Mouse (Mus musculus): ENCODE data around the gene Prox1. TPM values are rescaled to one million over a fixed set of nuclear protein-coding genes. Genes with fewer than 3 reads are reported as not detected.

Gene Prox1
- total RNA-seq, 1 experiment, result 0.18 TPM

GRCm38 (mm10) chr1:190176961-190177360 is 6.4 kb upstream of the Prox1 start:
- H3K4me1 ChIP-seq (ENCODE audit: control insufficient read depth in 2 of 2, insufficient read depth in 2 of 2, low read length in 2 of 2, poor library complexity in 1 of 2), result no peaks in the 10 kb centered on the region; a peak in 1 of 4 replicates
- no peak overlapping the region for H3K4me3 ChIP-seq (ENCODE audit: insufficient read depth in 1 of 2, low read depth in 1 of 2, low read length in 2 of 2, poor library complexity in 1 of 2, severe bottlenecking in 1 of 2)
- in situ Hi-C loops (cut with MboI; ENCODE audit: low sequenced_read_pairs in 2 of 2, unreplicated experiment in 2 of 2), result loop anchor here in 1 of 2 experiments (10.0 kb wide), 1 partner anchor 452 kb away; the partner anchor contains the start of gene Ptpn14
- no peaks in the 10 kb centered on the region for H3K9me3 ChIP-seq (ENCODE audit: control insufficient read depth, insufficient read depth, low read depth, low read length)
- no peak overlapping the region for H3K9ac ChIP-seq (ENCODE audit: insufficient read depth, low read depth, low read length, poor library complexity, severe bottlenecking)
- TF ChIP-seq ZC3H11A (IDR thresholded peaks at IDR 0.05; ENCODE audit: borderline replicate concordance, low read depth, low read length) (no peak), ZNF384 (IDR thresholded peaks at IDR 0.05; ENCODE audit: low read depth, low read length) (no peak), HCFC1 (IDR thresholded peaks at IDR 0.05; ENCODE audit: borderline replicate concordance, insufficient read depth, low read length) (no peak), CHD2 (IDR thresholded peaks at IDR 0.05; ENCODE audit: low read depth, low read length) (no peak), MAFK (IDR thresholded peaks at IDR 0.05; ENCODE audit: insufficient read depth, low read depth, low read length) (no peak)
- H3K27ac ChIP-seq (ENCODE audit: insufficient read depth, low read depth, low read length, poor library complexity, severe bottlenecking), result no peak overlapping the region
- no peaks in the 10 kb centered on the region for H3K36me3 ChIP-seq (ENCODE audit: control insufficient read depth, insufficient read depth, low read length, poor library complexity, severe bottlenecking)
- DNase-seq (ENCODE audit: low read depth, low spot score), result no peak

GRCm38 (mm10) chr1:190174671-190175661 is 4.5 kb upstream of the Prox1 start:
- in situ Hi-C loops (cut with MboI; ENCODE audit: low sequenced_read_pairs in 2 of 2, unreplicated experiment in 2 of 2), result loop anchor here (10.0 to 25.0 kb wide), 2 partner anchors 438 to 450 kb away; partner anchors contain the start of gene Ptpn14 (in 2 of the 2)
- H3K4me3 ChIP-seq (ENCODE audit: insufficient read depth in 1 of 2, low read depth in 1 of 2, low read length in 2 of 2, poor library complexity in 1 of 2, severe bottlenecking in 1 of 2), result peak overlapping the region; percentile 37 to 48; a peak in 2 of 4 replicates
- peak; percentile 22 for DNase-seq (ENCODE audit: low read depth, low spot score)
- H3K9me3 ChIP-seq (ENCODE audit: control insufficient read depth, insufficient read depth, low read depth, low read length), result no peaks in the 10 kb centered on the region
- no peak for TF ChIP-seq ZNF384 (IDR thresholded peaks at IDR 0.05; ENCODE audit: low read depth, low read length)
- no peak for TF ChIP-seq MAFK (IDR thresholded peaks at IDR 0.05; ENCODE audit: insufficient read depth, low read depth, low read length)
- no peak for TF ChIP-seq ZC3H11A (IDR thresholded peaks at IDR 0.05; ENCODE audit: borderline replicate concordance, low read depth, low read length)
- TF ChIP-seq HCFC1 (IDR thresholded peaks at IDR 0.05; ENCODE audit: borderline replicate concordance, insufficient read depth, low read length), result no peak
- TF ChIP-seq CHD2 (IDR thresholded peaks at IDR 0.05; ENCODE audit: low read depth, low read length), result no peak
- no peaks in the 10 kb centered on the region for H3K36me3 ChIP-seq (ENCODE audit: control insufficient read depth, insufficient read depth, low read length, poor library complexity, severe bottlenecking)
- H3K9ac ChIP-seq (ENCODE audit: insufficient read depth, low read depth, low read length, poor library complexity, severe bottlenecking), result peak overlapping the region; percentile 6; the same call in 1 of the 2 replicates
- no peaks in the 10 kb centered on the region; a peak in 1 of 4 replicates for H3K4me1 ChIP-seq (ENCODE audit: control insufficient read depth in 2 of 2, insufficient read depth in 2 of 2, low read length in 2 of 2, poor library complexity in 1 of 2)
- no peak overlapping the region for H3K27ac ChIP-seq (ENCODE audit: insufficient read depth, low read depth, low read length, poor library complexity, severe bottlenecking)

GRCm38 (mm10) chr1:190174231-190174630 is 3.7 kb upstream of the Prox1 start:
- no peak for TF ChIP-seq ZC3H11A (IDR thresholded peaks at IDR 0.05; ENCODE audit: borderline replicate concordance, low read depth, low read length)
- no peak for TF ChIP-seq MAFK (IDR thresholded peaks at IDR 0.05; ENCODE audit: insufficient read depth, low read depth, low read length)
- TF ChIP-seq HCFC1 (IDR thresholded peaks at IDR 0.05; ENCODE audit: borderline replicate concordance, insufficient read depth, low read length), result no peak
- no peak for TF ChIP-seq CHD2 (IDR thresholded peaks at IDR 0.05; ENCODE audit: low read depth, low read length)
- TF ChIP-seq ZNF384 (IDR thresholded peaks at IDR 0.05; ENCODE audit: low read depth, low read length), result no peak
- DNase-seq (ENCODE audit: low read depth, low spot score), result peak; percentile 17
- H3K9ac ChIP-seq (ENCODE audit: insufficient read depth, low read depth, low read length, poor library complexity, severe bottlenecking), result no peak overlapping the region
- H3K36me3 ChIP-seq (ENCODE audit: control insufficient read depth, insufficient read depth, low read length, poor library complexity, severe bottlenecking), result no peaks in the 10 kb centered on the region
- no peak overlapping the region for H3K27ac ChIP-seq (ENCODE audit: insufficient read depth, low read depth, low read length, poor library complexity, severe bottlenecking)
- H3K4me1 ChIP-seq (ENCODE audit: control insufficient read depth in 2 of 2, insufficient read depth in 2 of 2, low read length in 2 of 2, poor library complexity in 1 of 2), result peaks cover 0 to under 1% of the 10 kb centered on the region in 2 experiments; a peak in 1 of 4 replicates
- no peak overlapping the region for H3K4me3 ChIP-seq (ENCODE audit: insufficient read depth in 1 of 2, low read depth in 1 of 2, low read length in 2 of 2, poor library complexity in 1 of 2, severe bottlenecking in 1 of 2)
- no peaks in the 10 kb centered on the region for H3K9me3 ChIP-seq (ENCODE audit: control insufficient read depth, insufficient read depth, low read depth, low read length)
- in situ Hi-C loops (cut with MboI; ENCODE audit: low sequenced_read_pairs in 2 of 2, unreplicated experiment in 2 of 2), result loop anchor here (10.0 to 25.0 kb wide), 2 partner anchors 437 to 449 kb away; partner anchors contain the start of gene Ptpn14 (in 2 of the 2)

- H3K9ac ChIP-seq (ENCODE audit: insufficient read depth, low read depth, low read length, poor library complexity, severe bottlenecking), result no peak overlapping the region
- H3K9me3 ChIP-seq (ENCODE audit: control insufficient read depth, insufficient read depth, low read depth, low read length), result no peaks in the 10 kb centered on the region
- H3K4me3 ChIP-seq (ENCODE audit: insufficient read depth in 1 of 2, low read depth in 1 of 2, low read length in 2 of 2, poor library complexity in 1 of 2, severe bottlenecking in 1 of 2), result no peak overlapping the region
- H3K36me3 ChIP-seq (ENCODE audit: control insufficient read depth, insufficient read depth, low read length, poor library complexity, severe bottlenecking), result no peaks in the 10 kb centered on the region
- TF ChIP-seq ZNF384 (IDR thresholded peaks at IDR 0.05; ENCODE audit: low read depth, low read length), result no peak
- TF ChIP-seq CHD2 (IDR thresholded peaks at IDR 0.05; ENCODE audit: low read depth, low read length), result no peak
- no peak for TF ChIP-seq ZC3H11A (IDR thresholded peaks at IDR 0.05; ENCODE audit: borderline replicate concordance, low read depth, low read length)
- TF ChIP-seq MAFK (IDR thresholded peaks at IDR 0.05; ENCODE audit: insufficient read depth, low read depth, low read length), result no peak
- TF ChIP-seq HCFC1 (IDR thresholded peaks at IDR 0.05; ENCODE audit: borderline replicate concordance, insufficient read depth, low read length), result no peak
- H3K27ac ChIP-seq (ENCODE audit: insufficient read depth, low read depth, low read length, poor library complexity, severe bottlenecking), result no peak overlapping the region
- no peak for DNase-seq (ENCODE audit: low read depth, low spot score)
- peaks cover 0 to 2% of the 10 kb centered on the region in 2 experiments; a peak in 1 of 4 replicates for H3K4me1 ChIP-seq (ENCODE audit: control insufficient read depth in 2 of 2, insufficient read depth in 2 of 2, low read length in 2 of 2, poor library complexity in 1 of 2)
- in situ Hi-C loops (cut with MboI; ENCODE audit: low sequenced_read_pairs in 2 of 2, unreplicated experiment in 2 of 2), result loop anchor here (10.0 to 25.0 kb wide), 2 partner anchors 436 to 449 kb away; partner anchors contain the start of gene Ptpn14 (in 2 of the 2)
Measured at GRCm38 (mm10) chr1:190173596-190173995, 3.1 kb upstream of the Prox1 start.
